Mouse (Mus musculus) induced T-regulatory cell, adult 2 months (primary cell): ENCODE data around the gene Pex7.
A peak's percentile ranks its signal among the peaks of the same experiment; 100 is the strongest.

Source experiments
- DNase-seq: peaks from one replicate; pipeline ENCODE4 v3.0.0-alpha.2; 2012; ENCODE audit warnings: low read depth

Gene Pex7

GRCm38 (mm10) chr10:19907246-19907804 is at the start of gene Pex7:
Gene Pex7 (minus strand): TSS chr10:19907689.
- DNase-seq = peak; percentile 97

- peak; percentile 14 for DNase-seq
These were observed 49.3 kb upstream of the Pex7 start for GRCm38 (mm10) chr10:19956745-19957144.

- DNase-seq = peak; percentile 22
These were observed 48.3 kb upstream of the Pex7 start for GRCm38 (mm10) chr10:19955817-19956216.

GRCm38 (mm10) chr10:19954572-19954971 is 47.1 kb upstream of the Pex7 start:
- DNase-seq = no peak

GRCm38 (mm10) chr10:19953032-19953761 is 45.7 kb upstream of the Pex7 start:
- DNase-seq = no peak

DNA sequence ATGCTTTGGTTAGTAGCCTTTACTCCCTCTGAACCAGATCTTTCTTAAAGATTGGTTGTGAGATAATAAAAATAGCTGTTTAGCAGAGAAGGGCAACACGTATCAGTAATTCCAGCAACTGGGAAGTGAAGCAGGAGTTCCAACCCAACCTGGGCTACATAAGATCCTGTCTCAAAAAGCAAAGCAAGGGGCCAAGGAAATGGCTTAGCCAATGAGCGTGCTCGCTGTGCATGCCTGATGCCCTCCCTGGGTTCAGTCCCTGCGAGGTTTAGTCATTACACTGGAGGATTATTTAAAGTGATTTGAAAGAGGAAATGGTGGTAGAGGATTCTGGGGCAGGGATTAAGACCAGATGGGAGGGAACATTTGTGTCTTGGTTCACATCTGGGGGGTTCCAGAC is 41.6 kb upstream of the Pex7 start:
- no peak for DNase-seq

DNA sequence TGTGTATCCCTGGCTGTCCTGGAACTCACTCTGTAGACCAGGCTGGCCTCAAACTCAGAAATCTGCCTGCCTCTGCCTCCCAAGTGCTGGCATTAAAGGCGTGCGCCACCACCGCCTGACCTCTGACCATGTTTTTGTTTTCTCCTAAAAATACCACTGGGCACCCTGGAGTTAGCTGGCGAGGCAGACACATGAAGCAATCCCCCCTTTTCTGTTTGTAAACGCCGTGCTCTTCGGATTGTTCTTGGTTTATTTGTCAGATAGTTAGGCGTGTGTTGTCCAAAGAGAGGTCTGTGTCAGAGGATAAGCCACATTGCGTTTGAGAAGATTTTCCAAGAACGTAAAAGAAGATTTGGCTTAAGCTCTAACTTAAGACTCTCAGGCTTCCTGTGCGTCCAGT is 40.9 kb upstream of the Pex7 start:
- no peak for DNase-seq

DNA sequence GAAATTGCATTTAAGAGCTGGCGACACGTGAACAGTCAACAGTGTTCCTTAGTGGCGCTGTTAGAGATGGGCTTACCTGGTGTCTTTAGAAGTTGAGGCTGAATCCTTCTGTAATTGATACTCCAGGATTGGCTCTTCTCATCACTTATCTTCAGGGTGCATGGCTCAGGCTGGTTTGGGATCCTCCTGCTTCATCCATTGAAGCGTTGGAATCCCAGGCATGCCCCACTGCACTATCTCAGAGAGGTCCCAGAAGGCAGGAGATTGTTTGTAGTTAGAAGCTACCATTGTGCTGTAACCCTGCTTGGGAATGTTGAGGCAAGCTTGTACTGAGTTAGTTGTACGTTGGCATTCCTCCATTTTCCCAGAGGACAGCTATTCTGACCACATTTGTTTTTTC is 40.4 kb upstream of the Pex7 start:
- no peak for DNase-seq

- no peak for DNase-seq
These were observed 40.0 kb upstream of the Pex7 start for GRCm38 (mm10) chr10:19947441-19947840.

DNA sequence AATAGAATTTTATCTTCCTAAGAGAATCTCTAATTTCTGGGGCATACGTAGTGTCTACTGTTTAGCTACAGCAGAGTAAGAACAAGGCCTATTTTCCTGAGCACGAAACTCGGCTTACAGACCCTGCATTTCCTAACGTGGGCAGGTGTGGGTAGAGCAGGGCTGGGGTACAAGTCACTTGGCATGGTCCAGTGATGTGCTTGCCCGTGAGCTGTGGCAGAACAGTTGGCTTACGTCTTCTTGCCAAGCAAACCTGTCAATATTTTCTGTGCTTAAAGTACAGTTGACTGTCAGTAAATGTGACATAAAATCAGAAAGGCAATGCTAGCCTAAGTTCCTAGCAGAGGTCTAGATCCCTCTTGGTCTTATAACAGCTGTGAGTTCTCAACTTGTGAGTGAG is 39.2 kb upstream of the Pex7 start:
- DNase-seq = no peak

GRCm38 (mm10) chr10:19945651-19946050 is 38.2 kb upstream of the Pex7 start:
- DNase-seq = no peak

GRCm38 (mm10) chr10:19942621-19943020 is 35.1 kb upstream of the Pex7 start:
- DNase-seq = no peak

DNA sequence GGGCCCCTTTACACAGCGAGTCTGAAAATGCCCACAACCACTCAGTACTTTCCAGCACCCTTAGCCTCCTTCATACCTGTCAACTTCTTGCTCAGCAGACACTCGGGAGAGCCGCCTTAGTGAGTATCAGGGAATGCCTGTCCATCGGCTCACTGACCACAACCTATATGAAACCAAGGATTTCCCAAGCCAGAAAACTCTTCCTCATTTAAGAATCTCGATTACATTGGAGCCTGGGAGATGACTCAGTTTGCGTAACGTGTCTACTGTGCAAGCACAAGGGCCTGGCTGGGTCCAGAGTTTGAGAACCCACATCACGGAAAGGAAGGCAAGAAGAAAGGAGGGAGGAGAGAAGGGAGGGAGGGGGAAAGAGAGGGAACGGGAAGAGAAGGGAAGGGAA is 34.4 kb upstream of the Pex7 start:
- no peak for DNase-seq

GRCm38 (mm10) chr10:19941063-19941462 is 33.6 kb upstream of the Pex7 start:
- DNase-seq = peak; percentile 54

DNA sequence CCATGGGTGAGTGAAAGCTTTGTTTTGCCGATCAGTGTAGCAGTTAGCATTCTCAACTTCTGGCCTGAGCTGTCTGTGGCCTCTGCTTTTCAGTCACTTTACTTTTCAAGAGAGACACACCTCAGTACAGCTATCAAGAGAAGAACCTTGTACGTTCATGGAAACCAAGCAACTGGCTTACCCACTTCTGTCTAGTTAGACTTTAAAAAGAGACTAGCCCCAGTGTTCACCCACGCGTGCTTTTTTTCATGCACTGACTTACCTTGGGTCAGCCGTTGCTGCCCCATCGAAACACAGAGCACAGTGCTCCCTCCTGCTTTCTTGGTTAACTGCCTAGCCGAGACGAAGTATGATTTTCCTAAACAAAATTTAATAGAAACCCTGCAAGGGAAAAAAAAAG is 33.1 kb upstream of the Pex7 start:
- no peak for DNase-seq

DNA sequence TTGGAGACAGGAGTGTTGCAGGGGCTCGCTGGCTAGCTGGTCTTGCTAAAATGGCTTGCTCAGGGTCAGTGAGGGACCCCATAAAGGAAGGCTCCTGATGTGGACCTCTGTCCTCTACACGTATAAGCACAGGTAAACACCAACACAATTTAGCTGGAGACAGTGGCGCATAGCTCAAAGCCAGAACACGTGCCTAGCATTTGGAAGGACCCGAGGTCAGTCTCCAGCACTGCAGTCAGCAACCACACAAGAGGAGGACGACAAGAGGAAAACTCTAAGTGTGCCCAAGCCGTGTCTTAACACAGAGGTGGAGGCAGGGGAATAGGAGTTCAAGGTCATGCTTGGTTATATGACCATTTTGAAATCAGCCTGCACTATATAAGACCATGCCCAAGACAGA is 32.6 kb upstream of the Pex7 start:
- DNase-seq = no peak

- DNase-seq = peak; percentile 85
These were observed 31.8 kb upstream of the Pex7 start for GRCm38 (mm10) chr10:19939282-19939705.

GRCm38 (mm10) chr10:19938738-19939137 is 31.2 kb upstream of the Pex7 start:
- DNase-seq = no peak

- DNase-seq = peak; percentile 53
These were observed 29.6 kb upstream of the Pex7 start for GRCm38 (mm10) chr10:19936961-19937708.

DNA sequence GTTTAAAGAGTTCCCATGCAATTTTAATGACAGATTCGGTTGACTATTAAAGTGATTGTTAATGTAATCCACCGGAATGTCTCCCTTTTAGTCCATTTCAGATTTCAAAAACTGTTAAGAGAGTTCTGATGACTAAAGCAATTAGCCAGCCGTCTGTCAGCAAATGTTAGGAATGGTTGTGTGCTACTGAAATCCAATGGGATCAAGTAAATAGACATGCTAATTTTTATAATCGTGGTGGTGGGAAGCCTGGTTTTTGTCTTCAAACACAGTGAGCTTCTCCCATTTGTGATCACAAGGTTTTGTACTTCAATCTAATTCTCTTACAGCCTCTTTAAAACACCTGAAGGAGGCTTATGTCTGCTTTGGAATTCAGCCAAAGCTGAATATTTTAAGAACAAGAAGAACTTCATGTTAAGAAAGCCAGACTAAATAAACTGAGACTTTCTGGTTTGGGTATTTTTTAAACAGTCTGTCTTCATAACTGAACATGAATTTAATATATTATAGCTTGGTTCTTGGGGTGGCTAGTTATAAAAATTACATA is 28.4 kb upstream of the Pex7 start:
- DNase-seq = no peak

GRCm38 (mm10) chr10:19935295-19935623 is 27.8 kb upstream of the Pex7 start:
- DNase-seq = peak; percentile 64

- DNase-seq = peak; percentile 66
These were observed 27.1 kb upstream of the Pex7 start, which contains the start of gene Map3k5 for GRCm38 (mm10) chr10:19934384-19935294. Gene Map3k5 (plus strand): TSS chr10:19934472.
